Mouse (Mus musculus) adrenal gland, adult 18-20 months (tissue): ENCODE data around the gene Pde6c. TPM values are rescaled to one million over a fixed set of nuclear protein-coding genes. Genes with fewer than 3 reads are reported as not detected.

ENCODE experiments used
- total RNA-seq, 2 experiments: library from RNA; stranded (reverse); gene quantifications; 1 replicate in 1 of 2; 2 replicates in 1 of 2; pipeline ENCODE4 v1.2.3; 2021

Gene Pde6c
- total RNA-seq, 2 experiments from 2014 or later, result not detected

Other genes starting within 250 kb of the Pde6c start
- gene Myof, start 89.2 kb upstream of the Pde6c start, total RNA-seq, result 10 to 100 TPM; 29.4 to 34.1 TPM
- gene Cep55, start 77.8 kb upstream of the Pde6c start, total RNA-seq, result under 1 TPM; 0.35 to 0.73 TPM
- 10 to 100 TPM; 14.0 to 40.8 TPM for gene Ffar4, start 35.7 kb upstream of the Pde6c start, total RNA-seq
- gene Rbp4, start 7.5 kb upstream of the Pde6c start, total RNA-seq, result 100 to 1,000 TPM in 1 of 2 experiments, 10 to 100 TPM in 1; 42.9 to 149 TPM
- gene Fra10ac1, start 91.4 kb downstream of the Pde6c start, total RNA-seq, result 10 to 100 TPM; 13.0 to 14.7 TPM
- under 1 TPM; 0.74 to 0.93 TPM for gene Lgi1, start 131.8 kb downstream of the Pde6c start, total RNA-seq